Mouse (Mus musculus): ENCODE measurements around the gene Nrip3. TPM values are rescaled to one million over a fixed set of nuclear protein-coding genes. Genes with fewer than 3 reads are reported as not detected.

The Nrip3 gene
- polyA plus RNA-seq, 1 experiment = 0.67 TPM

GRCm38 (mm10) chr7:109752008-109752925 lies 29.6 kb downstream of the Nrip3 start, which contains the start of gene Tmem9b:
TSS of gene Tmem9b (minus strand) at chr7:109752875.
- no peaks in the 10 kb centered on the region for H3K27me3 ChIP-seq (ENCODE audit: control insufficient read depth, insufficient read depth, low read length)
- WGBS = 2% methylated on average over 74 of the region's 74 CpGs
- no peak for TF ChIP-seq CTCF (IDR thresholded peaks at IDR 0.05; ENCODE audit: extremely low read depth, insufficient read depth, insufficient read length, insufficient replicate concordance)
- peak; percentile 18; the same call in 1 of the 2 replicates for TF ChIP-seq POLR2A (IDR thresholded peaks at IDR 0.05; ENCODE audit: low read depth, low read length)
- DNase-seq (ENCODE audit: low read depth in 1 of 2, low spot score in 2 of 2) = peak; percentile 30 to 75
- no peaks in the 10 kb centered on the region for H3K36me3 ChIP-seq (ENCODE audit: control insufficient read depth, insufficient read depth, low read length)
- H3K4me1 ChIP-seq (ENCODE audit: control insufficient read depth, insufficient read depth, insufficient read length) = peaks cover 5% of the 10 kb centered on the region; the same call in 1 of the 2 replicates
- H3K4me3 ChIP-seq (ENCODE audit: extremely low read depth, insufficient read depth, insufficient read length) = peak within 1 kb of the TSS; percentile 98
- H3K27ac ChIP-seq (ENCODE audit: insufficient read depth, low read length) = peak within 1 kb of the TSS; percentile 81

- DNase-seq (ENCODE audit: low read depth in 1 of 2, low spot score in 2 of 2) = no peak
- 5% methylated on average over 13 of the region's 13 CpGs for WGBS
- Histone ChIP-seq H3K4me1 (ENCODE audit: control insufficient read depth, insufficient read depth, insufficient read length) (peaks cover 5% of the 10 kb centered on the region; the same call in 1 of the 2 replicates), H3K27me3 (ENCODE audit: control insufficient read depth, insufficient read depth, low read length) (no peaks in the 10 kb centered on the region), H3K4me3 (ENCODE audit: extremely low read depth, insufficient read depth, insufficient read length) (peak overlapping the region; percentile 98), H3K27ac (ENCODE audit: insufficient read depth, low read length) (peak overlapping the region; percentile 81), H3K36me3 (ENCODE audit: control insufficient read depth, insufficient read depth, low read length) (no peaks in the 10 kb centered on the region; the same call in 1 of the 2 replicates)
- no peak for TF ChIP-seq POLR2A (IDR thresholded peaks at IDR 0.05; ENCODE audit: low read depth, low read length)
- TF ChIP-seq CTCF (IDR thresholded peaks at IDR 0.05; ENCODE audit: extremely low read depth, insufficient read depth, insufficient read length, insufficient replicate concordance) = no peak
These were observed 30.3 kb downstream of the Nrip3 start for GRCm38 (mm10) chr7:109751427-109752007.

- peaks cover 4% of the 10 kb centered on the region; the same call in 1 of the 2 replicates for H3K4me1 ChIP-seq (ENCODE audit: control insufficient read depth, insufficient read depth, insufficient read length)
- no peak overlapping the region for H3K27ac ChIP-seq (ENCODE audit: insufficient read depth, low read length)
- no peak for DNase-seq (ENCODE audit: low read depth in 1 of 2, low spot score in 2 of 2)
- TF ChIP-seq POLR2A (IDR thresholded peaks at IDR 0.05; ENCODE audit: low read depth, low read length) = no peak
- TF ChIP-seq CTCF (IDR thresholded peaks at IDR 0.05; ENCODE audit: extremely low read depth, insufficient read depth, insufficient read length, insufficient replicate concordance) = no peak
- peaks cover 9% of the 10 kb centered on the region for H3K36me3 ChIP-seq (ENCODE audit: control insufficient read depth, insufficient read depth, low read length)
- 92% methylated on average over 1 of the region's 1 CpGs for WGBS
- H3K4me3 ChIP-seq (ENCODE audit: extremely low read depth, insufficient read depth, insufficient read length) = no peak overlapping the region
- H3K27me3 ChIP-seq (ENCODE audit: control insufficient read depth, insufficient read depth, low read length) = no peaks in the 10 kb centered on the region
These were observed 34.1 kb downstream of the Nrip3 start for GRCm38 (mm10) chr7:109747747-109748146.

GRCm38 (mm10) chr7:109741703-109742102 lies 40.1 kb downstream of the Nrip3 start:
- TF ChIP-seq CTCF (IDR thresholded peaks at IDR 0.05; ENCODE audit: extremely low read depth, insufficient read depth, insufficient read length, insufficient replicate concordance) (no peak), POLR2A (IDR thresholded peaks at IDR 0.05; ENCODE audit: low read depth, low read length) (no peak)
- WGBS = 70% methylated on average over 4 of the region's 4 CpGs
- Histone ChIP-seq H3K4me3 (ENCODE audit: extremely low read depth, insufficient read depth, insufficient read length) (no peak overlapping the region), H3K27me3 (ENCODE audit: control insufficient read depth, insufficient read depth, low read length) (no peaks in the 10 kb centered on the region), H3K27ac (ENCODE audit: insufficient read depth, low read length) (peak overlapping the region; percentile 82), H3K36me3 (ENCODE audit: control insufficient read depth, insufficient read depth, low read length) (peaks cover 24% of the 10 kb centered on the region), H3K4me1 (ENCODE audit: control insufficient read depth, insufficient read depth, insufficient read length) (no peaks in the 10 kb centered on the region)
- DNase-seq (ENCODE audit: low read depth in 1 of 2, low spot score in 2 of 2) = peak in 1 of 2 experiments; percentile 21

GRCm38 (mm10) chr7:109741060-109741459 lies 40.8 kb downstream of the Nrip3 start:
- no peak overlapping the region for H3K4me3 ChIP-seq (ENCODE audit: extremely low read depth, insufficient read depth, insufficient read length)
- peak overlapping the region; percentile 82 for H3K27ac ChIP-seq (ENCODE audit: insufficient read depth, low read length)
- TF ChIP-seq POLR2A (IDR thresholded peaks at IDR 0.05; ENCODE audit: low read depth, low read length) = no peak
- no peak for TF ChIP-seq CTCF (IDR thresholded peaks at IDR 0.05; ENCODE audit: extremely low read depth, insufficient read depth, insufficient read length, insufficient replicate concordance)
- WGBS = 74% methylated on average over 1 of the region's 1 CpGs
- H3K36me3 ChIP-seq (ENCODE audit: control insufficient read depth, insufficient read depth, low read length) = peaks cover 30% of the 10 kb centered on the region
- no peaks in the 10 kb centered on the region for H3K4me1 ChIP-seq (ENCODE audit: control insufficient read depth, insufficient read depth, insufficient read length)
- H3K27me3 ChIP-seq (ENCODE audit: control insufficient read depth, insufficient read depth, low read length) = no peaks in the 10 kb centered on the region
- no peak for DNase-seq (ENCODE audit: low read depth in 1 of 2, low spot score in 2 of 2)

GRCm38 (mm10) chr7:109739822-109740370 lies 41.9 kb downstream of the Nrip3 start:
- Histone ChIP-seq H3K27me3 (ENCODE audit: control insufficient read depth, insufficient read depth, low read length) (no peaks in the 10 kb centered on the region), H3K4me1 (ENCODE audit: control insufficient read depth, insufficient read depth, insufficient read length) (no peaks in the 10 kb centered on the region), H3K27ac (ENCODE audit: insufficient read depth, low read length) (no peak overlapping the region), H3K4me3 (ENCODE audit: extremely low read depth, insufficient read depth, insufficient read length) (no peak overlapping the region), H3K36me3 (ENCODE audit: control insufficient read depth, insufficient read depth, low read length) (peaks cover 33% of the 10 kb centered on the region)
- DNase-seq (ENCODE audit: low read depth in 1 of 2, low spot score in 2 of 2) = no peak
- TF ChIP-seq CTCF (IDR thresholded peaks at IDR 0.05; ENCODE audit: extremely low read depth, insufficient read depth, insufficient read length, insufficient replicate concordance) (no peak), POLR2A (IDR thresholded peaks at IDR 0.05; ENCODE audit: low read depth, low read length) (no peak)
- WGBS = 93% methylated on average over 5 of the region's 5 CpGs
